Mouse (Mus musculus) neural tube, embryonic 11.5 days (tissue): ENCODE measurements around the gene Cd79b. TPM values are rescaled to one million over a fixed set of nuclear protein-coding genes. Genes with fewer than 3 reads are reported as not detected.

ENCODE experiments used
- ATAC-seq: fragments of 200-750 bp; cut with Nextera tagmentation; 2 replicates; pipeline ENCODE4 v1.8.0; 2017; ENCODE audit warnings: moderate number of reproducible peaks, mild to moderate bottlenecking, moderate TSS enrichment, moderate library complexity; ENCODE audit not compliant: insufficient read depth, low FRiP score, low TSS enrichment
- DNase-seq: peaks from one replicate; pipeline ENCODE4 v3.0.0-alpha.2; 2015; ENCODE audit warnings: low spot score
- H3K27ac ChIP-seq: fragments of 300-500 bp; sonication (generic); 2 replicates; pipeline ENCODE4 v1.5.1; 2014; ENCODE audit warnings: low read depth, mild to moderate bottlenecking, low read length
- H3K27me3 ChIP-seq: fragments of 300-500 bp; sonication (generic); 2 replicates; pipeline ENCODE4 v1.6.1; 2014; ENCODE audit warnings: mild to moderate bottlenecking, low read length, mixed read lengths; ENCODE audit not compliant: control insufficient read depth, insufficient read depth
- H3K36me3 ChIP-seq: fragments of 300-500 bp; sonication (generic); 2 replicates; pipeline ENCODE4 v1.6.1; 2014; ENCODE audit warnings: mild to moderate bottlenecking, low read length, moderate library complexity, mixed read lengths; ENCODE audit not compliant: control insufficient read depth, insufficient read depth
- H3K4me1 ChIP-seq: fragments of 300-500 bp; sonication (generic); 2 replicates; pipeline ENCODE4 v1.6.1; 2014; ENCODE audit warnings: low read length, mixed read lengths; ENCODE audit not compliant: control insufficient read depth, insufficient read depth
- H3K4me2 ChIP-seq: fragments of 300-500 bp; sonication (generic); 2 replicates; pipeline ENCODE4 v1.6.1; 2014; ENCODE audit warnings: low read depth, mild to moderate bottlenecking, moderate library complexity
- H3K4me3 ChIP-seq: fragments of 300-500 bp; sonication (generic); 2 replicates; pipeline ENCODE4 v1.5.1; 2014; ENCODE audit warnings: low read depth, low read length
- H3K9ac ChIP-seq: fragments of 300-500 bp; sonication (generic); 2 replicates; pipeline ENCODE4 v1.6.1; 2014; ENCODE audit warnings: mild to moderate bottlenecking, low read length
- H3K9me3 ChIP-seq: fragments of 300-500 bp; sonication (generic); 2 replicates; pipeline ENCODE4 v1.6.1; 2016; ENCODE audit warnings: low read length; ENCODE audit not compliant: control insufficient read depth
- WGBS: fragments of 180-500 bp; shearing (Covaris S2); extraction: QIAGEN DNeasy Blood & Tissue Kit; methylation state at CpG from one replicate; pipeline ENCODE4 v1.1.7; 2014; 5-methylcytosine and 5-hydroxymethylcytosine counted together
- polyA plus RNA-seq: library from polyadenylated mRNA; unstranded; fragments of >200 nt; fragmentation: Nextera tagmentation; extraction: Ambion mirVana; gene quantifications from 2 replicates; pipeline ENCODE4 v1.2.1, GENCODE M21; 2014

The Cd79b gene
- polyA plus RNA-seq, 1 experiment from 2014 or later = 1.7 TPM

- Histone ChIP-seq H3K36me3 (no peaks in the 10 kb centered on the region), H3K4me3 (no peak overlapping the region), H3K9ac (no peak overlapping the region), H3K9me3 (no peaks in the 10 kb centered on the region), H3K27me3 (no peaks in the 10 kb centered on the region), H3K4me2 (no peak overlapping the region), H3K27ac (no peak overlapping the region), H3K4me1 (peaks cover 23% of the 10 kb centered on the region)
- DNase-seq (no peak), ATAC-seq (no peak)
- 92% methylated on average over 6 of the region's 6 CpGs for WGBS
Observed at GRCm38 (mm10) chr11:106273811-106274210, 40.8 kb downstream of the Cd79b start.

GRCm38 (mm10) chr11:106273311-106273684 lies 41.3 kb downstream of the Cd79b start:
- Histone ChIP-seq H3K36me3 (no peaks in the 10 kb centered on the region), H3K9me3 (no peaks in the 10 kb centered on the region), H3K4me1 (peaks cover 28% of the 10 kb centered on the region), H3K4me2 (peak overlapping the region; percentile 56), H3K27me3 (no peaks in the 10 kb centered on the region), H3K4me3 (peak overlapping the region; percentile 97), H3K27ac (0 out of 2 replicates have a peak overlapping the region, but pooled peaks have one; percentile 37), H3K9ac (peak overlapping the region; percentile 49)
- ATAC-seq (no peak), DNase-seq (no peak)
- WGBS = 23% methylated on average over 16 of the region's 16 CpGs

GRCm38 (mm10) chr11:106272644-106273310 lies 41.8 kb downstream of the Cd79b start, which contains the start of gene Smarcd2:
Gene Smarcd2, minus strand, starts transcription at chr11:106272972.
- under 1% methylated on average over 56 of the region's 72 CpGs for WGBS
- no peaks in the 10 kb centered on the region for H3K9me3 ChIP-seq
- peak within 1 kb of the TSS; percentile 79 for H3K4me2 ChIP-seq
- ATAC-seq (peak; percentile 91), DNase-seq (peak; percentile 100)
- no peaks in the 10 kb centered on the region for H3K27me3 ChIP-seq
- H3K9ac ChIP-seq = peak within 1 kb of the TSS; percentile 97
- H3K4me1 ChIP-seq = peaks cover 33% of the 10 kb centered on the region
- no peaks in the 10 kb centered on the region for H3K36me3 ChIP-seq
- H3K27ac ChIP-seq = peak within 1 kb of the TSS; percentile 87
- peak within 1 kb of the TSS; percentile 97 for H3K4me3 ChIP-seq

- peaks cover 39% of the 10 kb centered on the region for H3K4me1 ChIP-seq
- DNase-seq (peak; percentile 51), ATAC-seq (peak; percentile 53)
- H3K4me2 ChIP-seq = peak overlapping the region; percentile 79
- peak overlapping the region; percentile 97 for H3K9ac ChIP-seq
- peak overlapping the region; percentile 97 for H3K4me3 ChIP-seq
- H3K27ac ChIP-seq = peak overlapping the region; percentile 87
- no peaks in the 10 kb centered on the region for H3K9me3 ChIP-seq
- H3K27me3 ChIP-seq = no peaks in the 10 kb centered on the region
- 2% methylated on average over 41 of the region's 41 CpGs for WGBS
- H3K36me3 ChIP-seq = peaks cover 4% of the 10 kb centered on the region; the same call in 1 of the 2 replicates
Observed at GRCm38 (mm10) chr11:106271794-106272643, 42.5 kb downstream of the Cd79b start.

DNA sequence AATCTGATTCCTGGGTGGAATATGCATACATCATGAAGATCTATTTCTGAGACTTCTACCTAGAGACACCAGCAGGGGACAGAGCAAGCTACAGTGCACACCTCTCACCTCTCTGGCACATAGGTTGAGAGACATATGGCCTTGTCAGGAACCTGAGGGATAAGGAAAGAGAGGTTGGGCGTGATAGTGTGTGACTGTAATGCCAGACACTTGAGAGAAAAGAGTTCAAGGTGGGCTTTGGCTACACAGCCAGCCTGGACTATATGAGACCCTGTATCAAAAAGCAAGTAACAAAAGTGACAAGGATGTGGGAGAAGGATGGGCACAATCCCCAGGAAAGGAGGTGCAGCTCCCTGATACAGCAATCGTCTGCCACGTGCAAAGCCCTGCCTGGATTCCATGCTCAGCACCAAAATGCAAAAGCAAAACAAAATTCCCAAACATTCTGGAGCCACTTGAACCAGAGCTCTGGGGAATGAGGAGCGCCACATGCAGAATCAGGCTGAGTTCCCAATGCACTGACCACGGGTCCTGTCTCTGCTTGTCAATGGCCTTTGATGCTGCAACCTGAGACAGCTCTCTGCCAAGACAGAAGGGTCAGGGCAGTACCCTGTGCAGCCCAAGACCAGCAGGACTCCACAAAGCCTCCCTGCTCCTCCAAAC lies 43.3 kb downstream of the Cd79b start:
- H3K9me3 ChIP-seq = no peaks in the 10 kb centered on the region
- no peak for DNase-seq
- WGBS = 43% methylated on average over 5 of the region's 5 CpGs
- peak overlapping the region; percentile 79 for H3K4me2 ChIP-seq
- peak overlapping the region; percentile 97 for H3K4me3 ChIP-seq
- ATAC-seq = no peak
- peaks cover 9% of the 10 kb centered on the region; the same call in 1 of the 2 replicates for H3K36me3 ChIP-seq
- peaks cover 39% of the 10 kb centered on the region for H3K4me1 ChIP-seq
- peak overlapping the region; percentile 97 for H3K9ac ChIP-seq
- peak overlapping the region; percentile 87; the same call in 1 of the 2 replicates for H3K27ac ChIP-seq
- H3K27me3 ChIP-seq = no peaks in the 10 kb centered on the region

- Histone ChIP-seq H3K4me1 (peaks cover 35% of the 10 kb centered on the region), H3K9ac (no peak overlapping the region), H3K27me3 (no peaks in the 10 kb centered on the region), H3K4me2 (peak overlapping the region; percentile 30; the same call in 1 of the 2 replicates), H3K27ac (peak overlapping the region; percentile 87), H3K36me3 (peaks cover 24% of the 10 kb centered on the region), H3K4me3 (no peak overlapping the region), H3K9me3 (no peaks in the 10 kb centered on the region)
- DNase-seq (peak; percentile 66), ATAC-seq (no peak)
- 33% methylated on average over 3 of the region's 3 CpGs for WGBS
Observed at GRCm38 (mm10) chr11:106269060-106269431, 45.5 kb downstream of the Cd79b start.

DNA sequence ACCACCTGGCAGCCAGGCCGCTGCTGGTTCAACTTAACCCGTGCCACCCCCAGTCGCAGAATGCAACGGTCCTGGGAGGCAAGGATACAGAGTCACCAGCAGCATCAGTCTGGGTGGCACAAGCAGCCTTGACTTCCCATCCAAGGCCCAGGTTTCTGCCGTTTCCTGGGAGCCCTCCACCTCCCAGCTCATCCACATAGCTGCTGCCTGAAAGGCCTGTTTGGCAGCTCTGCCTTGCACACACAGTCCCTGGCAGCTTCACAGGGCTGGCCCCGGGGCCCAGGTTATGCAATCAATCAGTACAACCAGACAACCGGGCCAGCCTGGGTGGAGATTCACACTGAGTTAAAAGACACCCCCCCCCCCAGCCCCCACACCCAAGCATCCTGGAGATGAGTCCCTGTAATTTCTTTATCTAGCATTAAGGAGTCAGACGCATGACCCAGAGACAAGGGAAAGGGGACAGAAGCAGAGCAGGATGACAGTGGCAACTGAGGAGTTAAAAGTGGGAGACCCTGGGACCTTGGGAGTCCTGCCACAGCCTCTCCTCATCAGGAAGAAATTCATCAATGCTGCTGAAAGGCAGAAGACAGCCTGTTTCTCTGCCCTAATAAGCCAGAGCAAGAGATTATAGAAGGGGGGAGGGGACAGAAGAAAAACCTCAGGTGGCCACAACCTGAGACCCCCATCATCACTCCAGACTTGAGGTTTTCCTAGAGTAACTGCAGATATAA lies 46.1 kb downstream of the Cd79b start:
- no peaks in the 10 kb centered on the region for H3K9me3 ChIP-seq
- H3K27ac ChIP-seq = peak overlapping the region; percentile 87
- DNase-seq = peak; percentile 29
- H3K4me3 ChIP-seq = no peak overlapping the region
- WGBS = 39% methylated on average over 8 of the region's 8 CpGs
- no peaks in the 10 kb centered on the region for H3K27me3 ChIP-seq
- peak overlapping the region; percentile 30 for H3K4me2 ChIP-seq
- no peak for ATAC-seq
- peak overlapping the region; percentile 33 for H3K9ac ChIP-seq
- H3K4me1 ChIP-seq = peaks cover 35% of the 10 kb centered on the region
- H3K36me3 ChIP-seq = peaks cover 29% of the 10 kb centered on the region

DNA sequence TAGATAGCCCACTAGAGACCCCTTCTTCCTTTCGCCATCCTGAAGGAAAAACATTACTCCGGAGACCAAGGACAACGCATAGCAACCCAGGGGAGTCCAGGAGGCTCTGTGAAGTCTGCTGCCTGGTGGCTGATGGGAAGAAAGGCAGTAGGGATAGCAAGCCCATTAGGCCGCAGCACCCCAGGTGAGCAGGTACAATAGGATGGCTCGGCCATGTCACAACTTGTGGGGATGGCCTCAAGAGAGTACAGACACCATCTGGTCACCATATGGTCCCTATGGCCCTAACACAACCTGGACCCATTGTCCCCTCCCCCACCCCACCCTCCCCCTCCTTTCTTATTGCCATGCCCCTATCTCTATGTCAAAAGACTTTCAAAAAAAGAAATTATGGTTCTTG lies 46.7 kb downstream of the Cd79b start:
- Histone ChIP-seq H3K36me3 (peaks cover 33% of the 10 kb centered on the region), H3K4me2 (peak overlapping the region; percentile 30), H3K27me3 (no peaks in the 10 kb centered on the region), H3K9ac (no peak overlapping the region), H3K4me1 (peaks cover 35% of the 10 kb centered on the region), H3K27ac (peak overlapping the region; percentile 87), H3K4me3 (no peak overlapping the region), H3K9me3 (no peaks in the 10 kb centered on the region)
- 54% methylated on average over 5 of the region's 5 CpGs for WGBS
- ATAC-seq (no peak), DNase-seq (no peak)
